Mouse (Mus musculus) embryonic fibroblast, embryonic 13.5 days (primary cell): Measurements from ENCODE around the gene Hoxa7. TPM values are rescaled to one million over a fixed set of nuclear protein-coding genes. Genes with fewer than 3 reads are reported as not detected.

ENCODE experiments used
- H3K27ac ChIP-seq: 2 replicates; pipeline ENCODE4 v1.5.1; 2012; ENCODE audit warnings: low read length, control low read depth, inconsistent platforms; ENCODE audit not compliant: insufficient read depth
- H3K4me1 ChIP-seq: 2 replicates; pipeline ENCODE4 v1.6.1; 2011; ENCODE audit warnings: low read length; ENCODE audit not compliant: control insufficient read depth, insufficient read depth
- H3K4me3 ChIP-seq: 2 replicates; pipeline ENCODE4 v1.5.1; 2011; ENCODE audit warnings: mild to moderate bottlenecking, control low read depth, low read length; ENCODE audit not compliant: insufficient read depth
- CTCF ChIP-seq: IDR thresholded peaks from 2 replicates; pipeline ENCODE4 v1.5.1; 2011; ENCODE audit warnings: mild to moderate bottlenecking, control low read depth, low read length, moderate library complexity, borderline replicate concordance; ENCODE audit not compliant: insufficient read depth
- POLR2A ChIP-seq: IDR thresholded peaks from 2 replicates; pipeline ENCODE4 v1.6.1; 2011; ENCODE audit warnings: low read depth, mild to moderate bottlenecking, control low read depth, low read length, moderate library complexity
- polyA plus RNA-seq: library from polyadenylated mRNA; stranded (reverse); fragments of >200 nt; gene quantifications from 2 replicates; pipeline ENCODE4 v1.2.4, GENCODE M21; 2011; ENCODE audit warnings: low read depth; ENCODE audit not compliant: missing spikeins, insufficient read length

Hoxa7 gene
- polyA plus RNA-seq, 1 experiment = 15.8 TPM

DNA sequence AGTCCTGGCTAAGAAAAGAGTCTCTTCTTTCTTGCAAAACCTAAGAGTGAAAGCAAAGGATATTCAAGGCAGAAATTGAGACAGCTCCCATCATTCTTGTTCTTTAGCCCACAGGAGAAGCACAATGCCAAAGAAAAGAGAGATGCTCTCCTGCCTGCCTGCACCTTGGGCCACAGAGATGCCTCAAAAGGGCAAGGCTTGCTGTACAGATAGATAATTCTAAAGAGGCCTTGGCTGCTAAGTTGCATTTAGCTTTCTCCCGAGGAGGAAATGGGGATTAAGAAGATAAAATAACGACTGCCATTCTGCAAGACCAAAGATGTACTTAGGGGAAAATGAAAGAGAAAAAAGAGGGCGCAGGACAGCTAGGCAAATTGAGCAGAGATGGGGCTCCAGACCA is 25.3 kb upstream of the Hoxa7 start:
- TF ChIP-seq POLR2A (no peak), CTCF (no peak)
- Histone ChIP-seq H3K4me3 (peak overlapping the region; percentile 46; the same call in 1 of the 2 replicates), H3K4me1 (no peaks in the 10 kb centered on the region), H3K27ac (no peak overlapping the region)

DNA sequence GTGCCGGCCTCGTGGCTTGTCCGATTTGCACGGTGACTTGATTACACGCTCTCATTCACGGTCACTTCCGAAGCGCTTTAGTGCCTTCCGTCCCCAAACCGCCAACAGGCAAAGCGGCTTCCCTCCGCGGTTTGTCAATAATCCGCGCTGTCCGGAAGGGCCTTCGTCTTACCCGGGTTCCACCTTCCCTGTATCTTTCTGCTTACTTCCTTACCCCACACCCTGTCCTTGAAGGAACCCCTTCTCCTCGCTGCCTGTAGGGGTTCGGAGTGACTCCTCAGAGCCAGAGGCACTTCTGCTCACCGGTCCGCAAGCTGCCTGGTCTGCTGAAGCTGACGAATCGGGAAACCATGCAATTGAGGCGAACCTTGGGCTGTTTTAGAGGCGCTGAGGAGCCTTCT is 24.7 kb upstream of the Hoxa7 start:
- Histone ChIP-seq H3K27ac (0 out of 2 replicates have a peak overlapping the region, but pooled peaks have one; percentile 30), H3K4me1 (no peaks in the 10 kb centered on the region), H3K4me3 (peak overlapping the region; percentile 46)
- no peak for TF ChIP-seq POLR2A
- no peak for TF ChIP-seq CTCF

GRCm38 (mm10) chr6:52245757-52246142 is 24.1 kb upstream of the Hoxa7 start, which contains the start of gene Hoxa11:
Gene Hoxa11, minus strand, starts transcription at chr6:52245810.
- Histone ChIP-seq H3K27ac (peak within 1 kb of the TSS; percentile 47), H3K4me3 (peak within 1 kb of the TSS; percentile 46), H3K4me1 (no peaks in the 10 kb centered on the region)
- TF ChIP-seq POLR2A (peak; percentile 67), CTCF (no peak)

GRCm38 (mm10) chr6:52245040-52245756 is 23.5 kb upstream of the Hoxa7 start:
- Histone ChIP-seq H3K4me3 (peak overlapping the region; percentile 46), H3K4me1 (no peaks in the 10 kb centered on the region), H3K27ac (peak overlapping the region; percentile 47)
- TF ChIP-seq CTCF (no peak), POLR2A (no peak; the same call in 1 of the 2 replicates)

DNA sequence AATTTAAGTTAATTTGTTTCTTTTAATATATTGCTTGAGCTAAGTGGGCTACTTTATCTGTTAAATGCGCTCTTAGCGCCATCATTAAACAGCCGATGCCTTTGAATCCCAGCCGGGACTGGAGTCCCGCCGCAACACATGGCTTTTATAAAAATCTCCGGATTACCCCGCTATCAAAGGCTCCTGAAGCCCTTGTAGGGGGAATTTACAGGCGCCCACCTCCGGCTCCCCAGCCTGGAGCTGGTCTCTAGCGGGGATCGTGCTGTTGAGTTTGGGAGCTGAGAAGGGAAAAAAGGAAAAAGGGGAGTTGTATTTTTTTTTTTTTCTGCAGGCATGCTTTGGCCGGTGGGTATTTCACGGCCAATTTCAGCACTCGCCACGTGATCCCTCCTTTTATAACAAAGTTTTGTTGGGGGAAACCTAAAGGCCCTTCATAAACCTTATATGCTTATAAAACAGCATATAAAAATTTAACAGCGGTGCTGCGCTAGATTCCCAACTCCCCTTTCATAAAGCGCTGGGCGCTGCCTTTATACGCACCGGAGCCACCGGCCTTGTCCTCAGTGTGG is 22.9 kb upstream of the Hoxa7 start:
- Histone ChIP-seq H3K4me1 (no peaks in the 10 kb centered on the region), H3K4me3 (peak overlapping the region; percentile 46), H3K27ac (no peak overlapping the region)
- no peak for TF ChIP-seq CTCF

DNA sequence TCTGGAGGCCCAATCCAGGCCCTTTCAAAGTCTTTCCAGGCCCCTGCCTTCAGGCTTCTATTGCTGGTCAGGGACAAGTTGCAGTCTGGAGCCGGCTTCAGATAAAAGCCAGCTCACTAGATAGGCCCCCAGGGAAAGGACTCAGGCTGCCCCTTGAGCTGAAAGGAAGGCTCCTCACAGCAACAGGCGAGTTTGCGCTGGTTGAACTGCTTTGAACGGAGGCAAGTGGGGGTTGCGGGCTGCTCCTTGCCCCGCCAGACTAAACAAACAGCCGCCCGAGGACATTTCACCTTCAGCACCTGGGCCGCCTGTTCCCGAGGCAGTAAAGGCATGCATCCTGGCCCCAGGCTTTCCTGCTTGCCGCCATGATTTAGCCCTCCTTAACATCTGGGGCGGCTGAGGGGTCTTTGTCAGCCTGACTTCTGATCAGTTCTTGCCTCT is 22.0 kb upstream of the Hoxa7 start:
- Histone ChIP-seq H3K4me1 (no peaks in the 10 kb centered on the region), H3K27ac (0 out of 2 replicates have a peak overlapping the region, but pooled peaks have one; percentile 10), H3K4me3 (peak overlapping the region; percentile 40)
- TF ChIP-seq POLR2A = no peak
- TF ChIP-seq CTCF = no peak

- Histone ChIP-seq H3K4me3 (no peak overlapping the region), H3K4me1 (no peaks in the 10 kb centered on the region), H3K27ac (no peak overlapping the region)
- no peak for TF ChIP-seq CTCF
- TF ChIP-seq POLR2A = no peak
These were observed 21.2 kb upstream of the Hoxa7 start for GRCm38 (mm10) chr6:52242801-52243332.

GRCm38 (mm10) chr6:52241001-52241621 is 19.5 kb upstream of the Hoxa7 start:
- H3K4me3 ChIP-seq = no peak overlapping the region
- H3K27ac ChIP-seq = no peak overlapping the region
- TF ChIP-seq CTCF = no peak
- no peak for TF ChIP-seq POLR2A
- H3K4me1 ChIP-seq = no peaks in the 10 kb centered on the region

GRCm38 (mm10) chr6:52240389-52241000 is 18.8 kb upstream of the Hoxa7 start, which contains the start of gene Hoxa10:
Gene Hoxa10, minus strand, starts transcription at chr6:52240854.
- TF ChIP-seq POLR2A = no peak; the same call in 1 of the 2 replicates
- peak; percentile 66; the same call in 1 of the 2 replicates for TF ChIP-seq CTCF
- Histone ChIP-seq H3K27ac (peak within 1 kb of the TSS; percentile 34), H3K4me3 (peak within 1 kb of the TSS; percentile 43), H3K4me1 (no peaks in the 10 kb centered on the region)
